Mouse (Mus musculus): ENCODE data around the gene Dner.

Dner gene

GRCm38 (mm10) chr1:84433291-84433980 lies 262.6 kb downstream of the Dner start:
- no peak for DNase-seq

GRCm38 (mm10) chr1:84432311-84432710 lies 263.7 kb downstream of the Dner start:
- no peak for DNase-seq

DNA sequence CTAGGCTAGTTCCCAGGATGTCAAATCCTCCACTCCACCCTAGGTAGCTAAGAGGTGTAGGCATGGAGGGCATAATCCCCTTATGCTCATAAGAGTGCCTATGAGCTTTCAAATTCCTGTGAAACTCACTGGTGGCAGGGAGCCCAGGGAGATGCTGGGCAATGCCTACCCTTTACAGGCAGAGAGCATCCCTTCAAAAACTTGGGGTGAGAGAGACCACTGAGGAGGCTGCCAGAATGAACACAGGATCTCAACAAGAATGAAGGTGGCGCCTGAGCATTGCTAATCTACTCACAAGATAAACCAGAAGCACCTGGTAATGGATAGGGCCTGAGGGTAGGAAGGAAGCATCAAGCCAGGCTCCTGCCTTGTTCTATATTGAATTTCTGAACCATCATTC lies 267.7 kb downstream of the Dner start:
- DNase-seq = no peak

DNA sequence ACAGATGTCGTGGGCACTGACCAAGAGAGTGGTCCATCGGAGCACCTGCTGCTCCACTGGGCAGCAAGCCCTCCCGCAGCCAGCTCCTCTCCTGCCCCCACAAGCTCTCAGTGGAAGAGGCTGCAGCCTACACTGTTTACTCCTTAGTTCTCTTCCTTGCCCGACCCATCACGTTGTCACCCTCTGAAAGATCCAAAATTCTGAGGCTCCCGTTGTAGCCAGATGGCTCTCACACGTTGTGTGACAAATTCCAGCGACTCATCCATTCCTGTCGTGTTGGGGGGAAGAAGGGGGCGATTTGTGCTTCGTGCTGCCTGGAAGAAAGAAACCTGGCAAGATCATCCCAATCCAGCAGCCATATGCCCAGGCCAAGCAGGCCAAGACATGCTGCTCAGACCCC lies 268.3 kb downstream of the Dner start:
- DNase-seq = no peak

GRCm38 (mm10) chr1:84426679-84427078 lies 269.3 kb downstream of the Dner start:
- DNase-seq = no peak

DNA sequence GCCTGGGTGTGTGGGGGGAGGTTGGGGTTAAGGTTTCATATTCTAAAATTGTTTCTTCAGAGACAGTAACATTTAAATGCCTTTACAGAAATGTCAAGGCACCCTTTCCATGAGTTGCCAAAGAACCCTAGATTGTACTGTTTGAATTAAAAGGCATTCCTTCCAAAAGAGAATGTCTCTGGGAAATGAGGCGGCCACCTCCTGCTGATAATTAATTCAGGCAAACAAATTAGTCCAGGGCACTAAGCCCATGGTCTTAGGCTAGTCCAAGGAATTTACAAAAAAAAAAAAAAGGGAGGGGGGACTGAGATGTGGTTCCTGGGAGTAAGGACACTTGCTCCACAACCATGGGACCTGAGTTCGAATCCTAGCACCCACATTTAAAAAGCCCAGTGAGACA lies 273.1 kb downstream of the Dner start:
- DNase-seq = no peak

GRCm38 (mm10) chr1:84421845-84422244 lies 274.2 kb downstream of the Dner start:
- no peak for DNase-seq

DNA sequence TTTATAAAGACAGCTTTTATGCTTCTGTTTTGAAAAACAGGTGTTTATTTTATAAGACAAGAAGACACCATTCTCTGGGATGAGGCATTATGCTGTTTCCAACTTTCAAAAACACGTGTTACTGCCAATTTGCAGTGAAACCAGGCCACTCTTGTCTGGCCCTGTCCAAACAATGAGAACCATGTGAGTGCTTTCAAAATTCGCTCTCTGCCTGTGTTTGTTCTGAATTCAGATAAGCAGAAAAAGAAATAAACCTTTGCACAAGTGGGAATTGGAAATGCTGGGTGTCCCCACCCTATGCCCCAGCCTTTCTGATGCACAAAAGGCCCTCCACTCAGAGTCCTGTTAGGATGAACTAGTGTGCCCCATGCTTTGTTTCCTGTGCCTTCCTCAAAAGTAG lies 276.6 kb downstream of the Dner start:
- no peak for DNase-seq

DNA sequence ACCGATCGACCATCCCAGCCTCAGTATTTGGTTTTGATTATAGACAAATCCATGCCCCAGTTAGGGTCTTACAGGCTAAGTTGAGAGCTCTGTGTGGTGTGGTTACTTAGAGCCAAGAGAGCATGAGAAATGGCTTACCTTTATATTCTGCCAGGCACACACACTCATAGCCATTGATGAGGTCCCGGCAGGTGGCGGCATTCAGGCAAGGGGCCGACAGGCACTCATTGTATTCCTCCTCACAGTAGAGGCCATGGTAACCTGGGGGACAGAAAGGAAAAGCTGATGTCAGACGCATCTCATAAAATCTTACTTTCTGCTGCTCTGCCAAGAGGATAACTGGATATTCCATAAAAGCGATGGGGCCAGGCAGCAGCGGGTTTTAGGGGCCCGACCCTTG lies 277.5 kb downstream of the Dner start:
- no peak for DNase-seq

- DNase-seq = no peak
Observed at GRCm38 (mm10) chr1:84417761-84418238, 278.2 kb downstream of the Dner start.

GRCm38 (mm10) chr1:84417276-84417675 lies 278.7 kb downstream of the Dner start:
- DNase-seq = no peak

GRCm38 (mm10) chr1:84414464-84414863 lies 281.6 kb downstream of the Dner start:
- no peak for DNase-seq

- no peak for DNase-seq
Observed at GRCm38 (mm10) chr1:84409514-84409913, 286.5 kb downstream of the Dner start.

- no peak for DNase-seq
Observed at GRCm38 (mm10) chr1:84408873-84409272, 287.1 kb downstream of the Dner start.

DNA sequence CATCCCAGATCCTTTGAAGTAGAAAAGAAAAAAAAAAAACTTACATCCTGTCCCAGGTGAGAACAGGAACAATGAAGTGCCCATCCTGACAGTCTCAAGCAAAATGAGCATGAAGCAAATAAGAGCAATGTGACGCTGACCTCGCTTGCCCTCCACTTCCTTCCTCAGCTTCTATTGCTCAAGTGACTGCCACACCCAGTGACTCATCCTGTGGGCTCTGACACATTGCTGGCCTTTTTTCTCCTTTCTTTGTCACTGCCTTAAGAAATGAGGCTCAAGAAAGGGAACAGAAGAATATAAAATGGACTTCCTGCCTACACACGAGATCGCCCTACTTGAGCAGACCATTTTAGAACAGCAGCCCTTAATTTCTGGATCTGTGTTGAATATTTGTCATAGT lies 289.1 kb downstream of the Dner start:
- no peak for DNase-seq

DNA sequence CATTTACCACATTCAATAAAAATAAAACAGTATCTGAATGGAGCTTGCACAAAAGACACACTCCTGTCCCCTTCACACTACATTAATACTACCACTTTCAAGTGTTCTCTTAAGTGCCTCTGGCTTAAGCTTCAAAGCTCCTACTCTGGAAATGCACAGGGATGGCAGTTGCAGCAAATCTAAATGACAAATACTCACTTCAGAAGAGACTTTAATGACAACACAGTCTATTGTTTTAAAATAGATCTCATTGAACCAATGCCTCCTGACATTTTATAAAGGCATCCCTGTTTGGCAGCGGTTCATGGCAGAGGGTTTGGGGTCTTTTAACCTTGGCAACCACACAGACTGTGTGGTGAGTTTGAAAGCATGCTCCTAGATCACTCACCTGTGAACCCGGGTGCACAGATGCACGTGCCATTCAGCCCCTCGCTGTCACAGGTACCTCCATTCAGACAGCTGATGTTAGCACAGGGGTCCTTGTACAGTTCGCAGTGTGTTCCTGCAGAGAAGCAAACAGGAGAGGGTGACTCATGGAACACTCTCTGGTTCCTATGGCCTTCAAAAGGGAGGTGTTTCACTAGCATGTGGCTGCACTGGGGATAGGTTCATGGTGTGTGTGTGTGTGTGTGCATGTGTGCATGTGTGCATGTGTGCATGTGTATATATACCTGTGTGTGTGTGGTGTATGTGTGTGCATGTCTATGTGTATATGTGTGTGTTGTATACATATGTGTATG lies 290.3 kb downstream of the Dner start:
- DNase-seq = no peak

DNA sequence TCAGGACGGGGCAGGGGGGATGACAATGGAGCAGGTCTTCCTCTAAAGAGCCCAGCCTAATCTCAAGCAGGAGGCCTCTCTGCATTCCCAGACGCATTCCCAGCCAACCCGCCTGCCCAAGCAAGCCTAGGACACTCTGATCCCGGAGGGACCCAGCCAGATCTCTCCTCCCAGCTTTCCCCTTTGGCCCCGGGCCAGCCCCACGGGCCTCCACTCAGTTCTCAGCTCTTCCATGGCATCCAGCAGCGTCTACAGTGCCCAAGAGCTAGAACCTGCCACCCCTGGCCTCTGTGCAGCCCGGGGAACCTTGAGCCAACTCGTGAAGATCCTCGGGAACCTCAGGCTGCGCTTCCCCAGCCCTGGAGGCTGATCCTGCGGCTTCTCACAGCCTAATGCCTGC lies 291.1 kb downstream of the Dner start:
- DNase-seq = no peak

- no peak for DNase-seq
Observed at GRCm38 (mm10) chr1:84402154-84402553, 293.9 kb downstream of the Dner start.

- no peak for DNase-seq
Observed at GRCm38 (mm10) chr1:84399671-84400070, 296.4 kb downstream of the Dner start.

DNA sequence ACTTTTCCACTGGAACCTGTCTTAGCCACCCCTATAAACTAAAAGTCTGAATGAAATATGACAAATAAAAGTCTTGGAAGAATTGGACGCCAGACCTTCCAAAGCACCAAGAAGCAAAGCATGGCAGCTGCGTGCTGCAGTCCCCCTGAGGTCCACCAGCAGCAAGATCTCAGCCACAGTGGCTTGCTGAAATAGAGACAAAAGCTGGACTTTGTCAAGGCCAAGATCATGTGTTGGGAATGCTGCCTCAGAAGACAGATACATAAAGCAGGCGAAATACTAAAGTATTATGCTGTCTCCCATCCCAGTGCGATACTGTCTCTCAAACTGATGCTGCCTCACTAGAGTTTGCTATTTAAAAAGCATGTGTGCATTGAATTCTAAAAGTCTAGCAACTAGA lies 296.9 kb downstream of the Dner start:
- DNase-seq = no peak

GRCm38 (mm10) chr1:84396787-84397186 lies 299.2 kb downstream of the Dner start:
- DNase-seq = no peak

GRCm38 (mm10) chr1:84395928-84396327 lies 300.1 kb downstream of the Dner start:
- DNase-seq = no peak

GRCm38 (mm10) chr1:84390961-84391360 lies 305.1 kb downstream of the Dner start:
- no peak for DNase-seq

- no peak for DNase-seq
Observed at GRCm38 (mm10) chr1:84387616-84388015, 308.4 kb downstream of the Dner start.
